Mouse (Mus musculus) lung, postnatal 0 days (tissue): ENCODE results near the gene Gm17374. TPM values are rescaled to one million over a fixed set of nuclear protein-coding genes. Genes with fewer than 3 reads are reported as not detected.
A peak's percentile ranks its signal among the peaks of the same experiment; 100 is the strongest.
"Not testable (repeated sequence)": the region's sequence is repeated elsewhere in the genome, so short reads cannot be mapped to it uniquely, and the experiment has no call there.

Source experiments
- ATAC-seq: fragments of 200-750 bp; cut with Nextera tagmentation; 2 replicates; pipeline ENCODE4 v1.8.0; 2017; ENCODE audit warnings: moderate library complexity
- DNase-seq: peaks from one replicate; pipeline ENCODE4 v3.0.0-alpha.2; 2016; ENCODE audit warnings: low spot score
- H3K27ac ChIP-seq: fragments of 300-500 bp; sonication (generic); 2 replicates; pipeline ENCODE4 v1.5.1; 2014; ENCODE audit warnings: antibody characterized with exemption, mild to moderate bottlenecking, low read length, mixed read lengths
- H3K27me3 ChIP-seq: fragments of 300-500 bp; sonication (generic); replicated peaks from 2 replicates; pipeline ENCODE4 v1.6.1; 2014; ENCODE audit warnings: low read length, mixed read lengths; ENCODE audit not compliant: insufficient read depth
- H3K36me3 ChIP-seq: fragments of 300-500 bp; sonication (generic); 2 replicates; pipeline ENCODE4 v1.6.1; 2014; ENCODE audit warnings: low read length, mixed read lengths; ENCODE audit not compliant: insufficient read depth
- H3K4me1 ChIP-seq: fragments of 300-500 bp; sonication (generic); 2 replicates; pipeline ENCODE4 v1.6.1; 2014; ENCODE audit warnings: antibody characterized with exemption, low read depth, low read length, mixed read lengths; ENCODE audit not compliant: insufficient read depth
- H3K4me2 ChIP-seq: fragments of 300-500 bp; sonication (generic); replicated peaks from 2 replicates; pipeline ENCODE4 v1.6.1; 2014; ENCODE audit warnings: low read depth, mild to moderate bottlenecking, low read length, moderate library complexity, mixed read lengths
- H3K4me3 ChIP-seq: fragments of 300-500 bp; sonication (generic); 2 replicates; pipeline ENCODE4 v1.5.1; 2014; ENCODE audit warnings: low read depth, low read length
- H3K9ac ChIP-seq: fragments of 300-500 bp; sonication (generic); replicated peaks from 2 replicates; pipeline ENCODE4 v1.6.1; 2014; ENCODE audit warnings: low read depth, mild to moderate bottlenecking
- H3K9me3 ChIP-seq: fragments of 300-500 bp; sonication (generic); 2 replicates; pipeline ENCODE4 v1.6.1; 2016; ENCODE audit warnings: low read length, mixed read lengths
- CTCF ChIP-seq: IDR thresholded peaks from 2 replicates; pipeline ENCODE4 v1.5.1; 2016; ENCODE audit warnings: antibody characterized with exemption, mild to moderate bottlenecking
- EP300 ChIP-seq: IDR thresholded peaks from 2 replicates; pipeline ENCODE4 v1.6.1; 2016; ENCODE audit warnings: antibody characterized with exemption, mild to moderate bottlenecking, control low read depth
- WGBS: fragments of 180-500 bp; shearing (Covaris S2); extraction: QIAGEN DNeasy Blood & Tissue Kit; methylation state at CpG from one replicate; pipeline ENCODE4 v1.1.7; 2014; 5-methylcytosine and 5-hydroxymethylcytosine counted together
- polyA plus RNA-seq: library from polyadenylated mRNA; unstranded; fragments of >200 nt; fragmentation: Nextera tagmentation; extraction: Ambion mirVana; gene quantifications from 2 replicates; pipeline ENCODE4 v1.2.1, GENCODE M21; 2015

Gm17374 gene
- polyA plus RNA-seq, result not detected in 2 replicates

DNA sequence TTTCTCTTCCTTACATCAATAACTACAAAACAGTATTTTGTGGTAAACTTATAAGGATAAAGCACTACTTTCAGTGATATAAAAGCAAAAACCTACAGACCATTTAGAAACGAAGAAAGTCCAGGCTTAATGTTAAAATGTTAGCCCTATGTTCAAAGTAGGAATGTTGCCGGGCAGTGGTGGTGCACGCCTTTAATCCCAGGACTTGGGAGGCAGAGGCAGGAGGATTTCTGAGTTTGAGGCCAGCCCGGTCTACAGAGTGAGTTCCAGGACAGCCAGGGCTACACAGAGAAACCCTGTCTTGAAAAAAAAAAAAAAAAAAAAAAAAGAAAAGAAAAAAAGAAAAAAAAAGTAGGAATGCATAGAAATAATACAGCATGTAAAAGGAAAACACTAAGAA lies at the start of gene Gm17374:
Gene Gm17374 (plus strand): TSS at position 301 of the 400 bp plus-strand sequence.
- ATAC-seq, H3K4me2 ChIP-seq, H3K9me3 ChIP-seq, H3K4me3 ChIP-seq, H3K27ac ChIP-seq, H3K36me3 ChIP-seq, H3K9ac ChIP-seq, H3K27me3 ChIP-seq, DNase-seq, H3K4me1 ChIP-seq: not testable (repeated sequence)
- WGBS, result 86% methylated on average over 4 of the region's 4 CpGs

DNA sequence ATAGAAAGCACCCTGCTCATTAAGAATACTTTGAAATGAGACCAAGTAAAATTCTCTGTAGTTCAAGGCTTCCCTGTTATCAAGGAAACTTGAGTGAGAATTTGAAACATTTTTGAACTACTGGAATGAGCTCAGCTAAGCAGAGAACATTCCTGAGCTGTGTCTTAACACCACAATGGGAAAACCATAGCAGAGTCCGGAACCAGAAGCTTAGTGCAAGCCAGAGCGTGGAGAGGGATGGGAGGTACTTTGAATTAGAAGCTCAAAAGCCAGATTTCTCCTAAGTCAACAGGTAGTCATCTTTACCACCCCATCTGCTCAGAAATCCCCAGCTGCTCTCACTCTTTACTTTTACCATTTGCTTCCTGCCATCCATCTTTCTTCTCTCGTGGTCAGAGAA lies 46.9 kb upstream of the Gm17374 start:
- Histone ChIP-seq H3K27ac (no peak overlapping the region), H3K9ac (no peak overlapping the region), H3K27me3 (no peaks in the 10 kb centered on the region), H3K9me3 (no peaks in the 10 kb centered on the region), H3K4me3 (no peak overlapping the region), H3K36me3 (no peaks in the 10 kb centered on the region), H3K4me2 (no peak overlapping the region), H3K4me1 (no peaks in the 10 kb centered on the region)
- ATAC-seq, result no peak
- peak; percentile 27 for DNase-seq
- TF ChIP-seq EP300, result no peak
- TF ChIP-seq CTCF, result no peak
- 48% methylated on average over 3 of the region's 3 CpGs for WGBS

DNA sequence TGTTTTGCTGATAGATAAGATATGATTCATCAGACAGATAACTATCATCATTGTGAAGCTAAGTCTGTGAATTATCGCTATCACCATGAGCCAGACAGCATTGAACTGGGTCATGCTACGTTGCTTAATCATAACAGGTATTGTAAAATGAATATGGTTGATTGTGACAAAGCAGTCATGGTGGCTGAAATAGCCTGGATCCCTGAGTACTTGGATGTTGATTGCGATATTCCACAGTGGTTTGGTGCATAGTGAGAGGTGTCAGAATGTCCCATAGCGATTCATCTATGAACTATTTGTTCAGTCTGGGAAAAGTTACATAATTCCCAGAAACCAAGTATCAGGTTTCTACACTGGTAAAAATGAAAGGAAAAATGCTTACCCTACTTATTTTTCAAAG lies 44.2 kb upstream of the Gm17374 start:
- Histone ChIP-seq H3K27ac (no peak overlapping the region), H3K27me3 (no peaks in the 10 kb centered on the region), H3K4me2 (no peak overlapping the region), H3K9ac (no peak overlapping the region), H3K36me3 (no peaks in the 10 kb centered on the region), H3K9me3 (no peaks in the 10 kb centered on the region), H3K4me3 (no peak overlapping the region), H3K4me1 (no peaks in the 10 kb centered on the region)
- 66% methylated on average over 4 of the region's 4 CpGs for WGBS
- DNase-seq (peak; percentile 86), ATAC-seq (peak; percentile 78)
- TF ChIP-seq CTCF, result no peak
- peak; percentile 90 for TF ChIP-seq EP300

DNA sequence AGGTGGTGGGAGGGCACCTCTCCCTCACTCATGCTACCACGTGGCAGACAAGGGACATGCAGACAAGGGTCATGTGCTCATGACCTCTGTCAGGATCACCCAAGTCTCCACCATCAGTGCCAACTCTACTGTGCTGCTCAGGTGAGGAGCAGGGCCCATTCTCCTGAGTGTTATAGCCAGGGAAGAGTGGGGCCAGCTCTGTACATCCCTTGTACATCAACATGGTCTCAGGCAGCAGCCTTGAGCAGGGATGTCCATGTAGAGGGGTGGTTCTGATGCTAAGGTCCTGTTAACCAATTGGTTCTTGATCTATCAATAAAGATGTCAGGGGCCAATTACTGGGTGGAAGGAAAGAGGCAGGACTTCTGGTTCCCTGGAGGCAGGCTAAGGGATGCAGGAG lies 42.9 kb upstream of the Gm17374 start:
- no peak overlapping the region for H3K9ac ChIP-seq
- no peak for ATAC-seq
- H3K27ac ChIP-seq, result no peak overlapping the region
- H3K4me2 ChIP-seq, result no peak overlapping the region
- DNase-seq, result no peak
- no peaks in the 10 kb centered on the region for H3K36me3 ChIP-seq
- no peak for TF ChIP-seq CTCF
- no peaks in the 10 kb centered on the region for H3K27me3 ChIP-seq
- WGBS, result 20% methylated on average over 1 of the region's 1 CpGs
- no peak overlapping the region for H3K4me3 ChIP-seq
- no peaks in the 10 kb centered on the region for H3K4me1 ChIP-seq
- no peaks in the 10 kb centered on the region for H3K9me3 ChIP-seq

GRCm38 (mm10) chr2:140113851-140114250 lies 38.0 kb upstream of the Gm17374 start:
- no peaks in the 10 kb centered on the region for H3K4me1 ChIP-seq
- H3K27ac ChIP-seq, result no peak overlapping the region
- H3K4me3 ChIP-seq, result no peak overlapping the region
- no peak overlapping the region for H3K9ac ChIP-seq
- no peak overlapping the region for H3K4me2 ChIP-seq
- TF ChIP-seq EP300, result no peak
- TF ChIP-seq CTCF, result no peak
- no peaks in the 10 kb centered on the region for H3K9me3 ChIP-seq
- no peak for DNase-seq
- no peaks in the 10 kb centered on the region for H3K27me3 ChIP-seq
- no peak for ATAC-seq
- H3K36me3 ChIP-seq, result no peaks in the 10 kb centered on the region
- whole genome bisulfite sequencing, result 88% methylated on average over 8 of the region's 8 CpGs

DNA sequence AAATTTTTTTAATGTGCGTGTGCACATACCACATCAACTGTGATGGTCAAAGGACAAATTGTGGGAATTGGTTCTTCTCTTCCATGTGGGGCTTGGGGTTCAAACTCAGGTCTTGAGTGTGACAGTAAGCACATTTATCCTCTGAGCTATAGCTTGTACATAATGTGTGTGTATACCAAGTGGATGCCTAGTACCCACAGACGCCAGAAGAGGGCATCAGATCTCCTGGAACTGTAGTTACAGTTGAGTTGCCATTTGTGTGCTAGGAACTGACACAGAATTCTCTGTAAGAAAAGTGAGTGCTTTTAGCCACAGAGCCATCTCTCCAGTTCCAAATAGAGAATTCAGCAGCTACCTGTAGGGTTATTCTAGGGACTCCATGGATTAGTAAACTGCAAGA lies 26.3 kb upstream of the Gm17374 start:
- 80% methylated on average over 2 of the region's 2 CpGs for WGBS
- no peak overlapping the region for H3K4me3 ChIP-seq
- TF ChIP-seq EP300 (no peak), CTCF (peak; percentile 32)
- no peaks in the 10 kb centered on the region for H3K27me3 ChIP-seq
- DNase-seq (no peak), ATAC-seq (no peak)
- no peak overlapping the region for H3K4me2 ChIP-seq
- H3K36me3 ChIP-seq, result peaks cover 12% of the 10 kb centered on the region; the same call in 1 of the 2 replicates
- no peaks in the 10 kb centered on the region for H3K9me3 ChIP-seq
- H3K9ac ChIP-seq, result no peak overlapping the region
- H3K4me1 ChIP-seq, result no peaks in the 10 kb centered on the region
- no peak overlapping the region for H3K27ac ChIP-seq

- DNase-seq (peak; percentile 82), ATAC-seq (no peak)
- TF ChIP-seq EP300 (no peak), CTCF (peak; percentile 59)
- Histone ChIP-seq H3K9me3 (no peaks in the 10 kb centered on the region), H3K4me3 (no peak overlapping the region), H3K4me1 (no peaks in the 10 kb centered on the region), H3K27me3 (no peaks in the 10 kb centered on the region), H3K36me3 (peaks cover 4% of the 10 kb centered on the region; the same call in 1 of the 2 replicates), H3K9ac (no peak overlapping the region), H3K4me2 (no peak overlapping the region), H3K27ac (no peak overlapping the region)
- 77% methylated on average over 3 of the region's 3 CpGs for WGBS
Observed at GRCm38 (mm10) chr2:140159186-140159730, 7.4 kb downstream of the Gm17374 start.
